Mouse (Mus musculus) embryonic facial prominence, embryonic 14.5 days (tissue): ENCODE measurements around the gene Olfr213. TPM values are rescaled to one million over a fixed set of nuclear protein-coding genes. Genes with fewer than 3 reads are reported as not detected.

Source experiments
- ATAC-seq: fragments of 200-750 bp; cut with Nextera tagmentation; 2 replicates; pipeline ENCODE4 v1.8.0; 2017; ENCODE audit warnings: low read depth, moderate number of reproducible peaks, moderate TSS enrichment
- DNase-seq: peaks from one replicate; pipeline ENCODE4 v3.0.0-alpha.2; 2015; ENCODE audit warnings: low spot score
- H3K27ac ChIP-seq: fragments of 300-500 bp; sonication (generic); replicated peaks from 2 replicates; pipeline ENCODE4 v1.5.1; 2014; ENCODE audit warnings: low read depth, mild to moderate bottlenecking, low read length, moderate library complexity
- H3K27me3 ChIP-seq: fragments of 300-500 bp; sonication (generic); replicated peaks from 2 replicates; pipeline ENCODE4 v1.6.1; 2014; ENCODE audit warnings: low read length; ENCODE audit not compliant: control insufficient read depth, insufficient read depth
- H3K36me3 ChIP-seq: fragments of 300-500 bp; sonication (generic); 2 replicates; pipeline ENCODE4 v1.6.1; 2014; ENCODE audit warnings: low read length, mixed read lengths; ENCODE audit not compliant: control insufficient read depth, insufficient read depth
- H3K4me1 ChIP-seq: fragments of 300-500 bp; sonication (generic); 2 replicates; pipeline ENCODE4 v1.6.1; 2014; ENCODE audit warnings: antibody characterized with exemption, low read length; ENCODE audit not compliant: control insufficient read depth, insufficient read depth
- H3K4me2 ChIP-seq: fragments of 300-500 bp; sonication (generic); 2 replicates; pipeline ENCODE4 v1.6.1; 2014; ENCODE audit warnings: low read depth, mild to moderate bottlenecking, low read length, moderate library complexity, mixed read lengths
- H3K4me3 ChIP-seq: fragments of 300-500 bp; sonication (generic); 2 replicates; pipeline ENCODE4 v1.5.1; 2014; ENCODE audit warnings: low read depth, mild to moderate bottlenecking, low read length
- H3K9ac ChIP-seq: fragments of 300-500 bp; sonication (generic); 2 replicates; pipeline ENCODE4 v1.6.1; 2014; ENCODE audit warnings: low read depth, mild to moderate bottlenecking, low read length, moderate library complexity, mixed read lengths
- H3K9me3 ChIP-seq: fragments of 300-500 bp; sonication (generic); 2 replicates; pipeline ENCODE4 v1.6.1; 2016; ENCODE audit warnings: low read length; ENCODE audit not compliant: control insufficient read depth
- WGBS: fragments of 180-500 bp; shearing (Covaris S2); extraction: QIAGEN DNeasy Blood & Tissue Kit; methylation state at CpG from one replicate; pipeline ENCODE4 v1.1.7; 2014; 5-methylcytosine and 5-hydroxymethylcytosine counted together
- polyA plus RNA-seq: library from polyadenylated mRNA; unstranded; fragments of >200 nt; fragmentation: Nextera tagmentation; extraction: Ambion mirVana; gene quantifications from 2 replicates; pipeline ENCODE4 v1.2.1, GENCODE M21; 2014

The Olfr213 gene
- polyA plus RNA-seq, 1 experiment from 2014 or later: not detected

DNA sequence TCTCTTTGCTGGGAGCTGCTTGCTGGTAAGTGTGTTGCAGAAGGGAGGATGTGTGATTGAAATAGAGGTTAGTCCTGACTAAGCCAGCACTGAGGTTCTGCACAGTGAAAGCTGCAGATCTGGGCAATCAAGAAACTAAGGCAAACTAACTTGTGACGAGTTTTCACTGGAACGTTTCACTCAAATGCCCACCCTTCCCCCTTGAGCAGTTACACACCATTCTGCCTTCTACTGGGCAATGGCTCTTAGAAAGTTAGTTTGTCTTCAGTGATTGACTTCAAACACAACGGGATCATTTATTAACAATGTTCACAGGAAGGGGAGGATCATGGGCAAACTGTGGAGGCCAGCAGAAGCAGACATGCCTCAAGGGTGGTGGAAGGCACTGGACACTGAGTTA lies 16.7 kb downstream of the Olfr213 start:
- Histone ChIP-seq H3K4me2 (no peak overlapping the region), H3K27me3 (no peaks in the 10 kb centered on the region), H3K27ac (no peak overlapping the region), H3K4me1 (peaks cover 4% of the 10 kb centered on the region; the same call in 1 of the 2 replicates), H3K36me3 (no peaks in the 10 kb centered on the region), H3K9ac (no peak overlapping the region), H3K4me3 (no peak overlapping the region), H3K9me3 (no peaks in the 10 kb centered on the region)
- DNase-seq (no peak), ATAC-seq (no peak)
- 64% methylated on average over 3 of the region's 3 CpGs for WGBS

DNA sequence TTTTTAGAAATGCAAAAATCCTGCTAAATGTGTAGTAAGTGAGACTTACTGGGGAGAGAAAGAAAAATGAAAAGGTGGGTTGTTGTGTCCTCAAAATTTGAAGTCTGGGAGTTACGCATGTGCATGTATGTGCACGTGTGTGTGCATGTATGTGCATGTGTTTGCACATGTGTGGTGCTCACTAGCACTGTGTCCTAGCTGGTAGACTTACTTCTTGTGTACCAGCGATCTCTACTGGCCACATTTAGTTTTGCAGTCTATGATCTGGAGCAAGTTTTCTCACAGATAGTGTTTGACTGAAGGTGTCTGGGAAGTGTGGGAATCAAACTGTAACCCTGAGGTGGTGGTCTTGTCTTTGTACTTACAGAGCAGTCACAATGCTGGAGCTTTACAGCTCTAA lies 31.6 kb downstream of the Olfr213 start:
- Histone ChIP-seq H3K27me3 (no peaks in the 10 kb centered on the region), H3K4me2 (no peak overlapping the region), H3K27ac (no peak overlapping the region), H3K36me3 (no peaks in the 10 kb centered on the region), H3K9me3 (no peaks in the 10 kb centered on the region), H3K4me3 (no peak overlapping the region), H3K4me1 (no peaks in the 10 kb centered on the region), H3K9ac (no peak overlapping the region)
- ATAC-seq: no peak
- peak; percentile 40 for DNase-seq
- 25% methylated on average over 3 of the region's 3 CpGs for WGBS

DNA sequence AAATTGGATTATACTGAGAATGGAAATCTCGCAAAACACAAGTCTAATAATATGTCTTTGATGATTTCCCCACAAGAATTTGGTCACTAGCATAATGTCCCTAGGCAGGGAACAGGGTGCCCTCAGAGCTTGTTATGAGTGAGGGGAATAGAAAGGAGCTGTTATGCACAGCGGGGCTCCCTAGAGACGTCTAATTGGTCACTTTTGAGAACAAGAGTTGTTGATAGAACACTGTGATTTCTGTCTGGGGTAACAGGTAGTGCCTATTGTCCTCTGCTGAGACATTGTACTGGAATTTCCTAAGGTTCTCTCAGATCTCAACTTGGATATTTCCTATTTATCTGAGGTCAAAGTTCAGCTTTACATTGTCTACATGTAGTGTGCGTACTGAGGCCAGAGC lies 45.8 kb downstream of the Olfr213 start, which contains the start of gene Olfr215:
TSS of gene Olfr215 (minus strand) at position 101 of the 400 bp plus-strand sequence.
- Histone ChIP-seq H3K4me3 (no peak within 1 kb of the TSS), H3K36me3 (no peaks in the 10 kb centered on the region), H3K27ac (no peak within 1 kb of the TSS), H3K4me2 (no peak within 1 kb of the TSS), H3K27me3 (no peaks in the 10 kb centered on the region), H3K9me3 (no peaks in the 10 kb centered on the region), H3K4me1 (no peaks in the 10 kb centered on the region), H3K9ac (no peak within 1 kb of the TSS)
- 60% methylated on average over 4 of the region's 4 CpGs for WGBS
- peak; percentile 3 for DNase-seq
- no peak for ATAC-seq

Other genes with a start within 250 kb of the Olfr213 start
- 31.8 and 32.1 TPM in 2 replicates for gene March8, start 200.4 kb upstream of the Olfr213 start, polyA plus RNA-seq
- 2.0 and 2.4 TPM in 2 replicates for gene Alox5, start 77.3 kb upstream of the Olfr213 start, polyA plus RNA-seq
- gene Olfr211, start 49.4 kb upstream of the Olfr213 start, polyA plus RNA-seq: not detected in 2 replicates
- not detected in 2 replicates for gene Olfr212, start 31.9 kb upstream of the Olfr213 start, polyA plus RNA-seq
- 0.35 and 0.38 TPM in 2 replicates for gene Gm5580, start 12.7 kb downstream of the Olfr213 start, polyA plus RNA-seq
- not detected in 2 replicates for gene Olfr214, start 15.8 kb downstream of the Olfr213 start, polyA plus RNA-seq
- gene Olfr215, start 45.7 kb downstream of the Olfr213 start, polyA plus RNA-seq: not detected in 2 replicates
- 131 and 154 TPM in 2 replicates for gene Zfp422, start 90.5 kb downstream of the Olfr213 start, polyA plus RNA-seq
- 23.7 and 27.1 TPM in 2 replicates for gene Depp1, start 112.2 kb downstream of the Olfr213 start, polyA plus RNA-seq
- gene Rassf4, start 135.5 kb downstream of the Olfr213 start, polyA plus RNA-seq: 17.5 and 17.9 TPM in 2 replicates
- 0.67 and 1.0 TPM in 2 replicates for gene Tmem72, start 178.5 kb downstream of the Olfr213 start, polyA plus RNA-seq